ENCODE assay signal across 8 mouse cellular contexts in the genomic region with DNA sequence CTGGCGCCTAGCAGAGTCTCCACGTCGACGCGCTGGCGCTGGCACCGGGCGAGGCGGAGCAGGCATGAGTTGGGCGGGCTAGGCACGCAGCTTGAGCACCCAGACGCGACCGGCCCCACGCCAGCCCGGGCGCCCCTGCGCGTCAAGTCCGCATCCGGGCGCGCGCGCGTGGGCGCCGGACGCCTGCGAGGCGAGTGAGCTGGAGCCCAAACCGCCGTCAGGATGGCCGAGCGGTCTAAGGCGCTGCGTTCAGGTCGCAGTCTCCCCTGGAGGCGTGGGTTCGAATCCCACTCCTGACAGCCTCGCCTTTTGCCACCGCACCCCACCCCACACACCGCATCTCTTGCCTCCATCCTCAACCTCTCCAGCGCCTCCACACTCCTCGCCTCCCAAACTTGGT. TPM values are rescaled to one million over a fixed set of nuclear protein-coding genes. Genes with fewer than 3 reads are reported as not detected.
DNase-seq lines count a peak whose midpoint lies in the region; ATAC-seq and TF ChIP-seq lines count a peak whose summit lies in the region.
"Not testable (repeated sequence)": the region's sequence is repeated elsewhere in the genome, so short reads cannot be mapped to it uniquely, and the experiment has no call there.

No protein-coding gene starts in this region.

- H3K4me1 ChIP-seq in CH12.LX (ENCODE audit: control insufficient read depth in 1 of 2, insufficient read depth in 2 of 2); hindbrain, embryonic 14.5 days (replicated peaks; ENCODE audit: control insufficient read depth, insufficient read depth, low read length); liver, embryonic 16.5 days (ENCODE audit: control insufficient read depth, low read depth, low read length): not testable (repeated sequence)
- peaks cover 11% of the 10 kb centered on the region for H3K4me1 ChIP-seq in neural tube, embryonic 15.5 days

- not testable (repeated sequence) for H3K27me3 ChIP-seq in CH12.LX (replicated peaks)
- H3K27me3 ChIP-seq in hindbrain, embryonic 14.5 days (ENCODE audit: control insufficient read depth, insufficient read depth, low read length) = peaks cover 40% of the 10 kb centered on the region
- peaks cover 24% of the 10 kb centered on the region for H3K27me3 ChIP-seq in liver, embryonic 16.5 days (ENCODE audit: control insufficient read depth, insufficient read depth, low read depth, low read length)
- H3K27me3 ChIP-seq in neural tube, embryonic 15.5 days (replicated peaks) = peaks cover 46% of the 10 kb centered on the region

- H3K36me3 ChIP-seq in CH12.LX (replicated peaks in 1 of 2; ENCODE audit: control insufficient read depth in 1 of 2, insufficient read depth in 1 of 2, low read length in 1 of 2); hindbrain, embryonic 14.5 days (replicated peaks; ENCODE audit: control insufficient read depth, insufficient read depth); liver, embryonic 16.5 days (ENCODE audit: control insufficient read depth, insufficient read depth); neural tube, embryonic 15.5 days: not testable (repeated sequence)

- dilution Hi-C loops in CH12.LX (cut with MboI; ENCODE audit: extremely low pct_ligation_motif_present, extremely low pct_unique_long_range_greater_than_20kb, low sequenced_read_pairs) = not testable (repeated sequence)

- not testable (repeated sequence) for H3K9ac ChIP-seq in CH12.LX (ENCODE audit: insufficient read depth, low read depth); hindbrain, embryonic 14.5 days; liver, embryonic 16.5 days (ENCODE audit: low read depth, low read length); neural tube, embryonic 15.5 days (replicated peaks)

- intact Hi-C loops in gastrocnemius, postnatal 14 days (cut with DNase I; ENCODE audit: low total_unique reads) = not testable (repeated sequence)

- not testable (repeated sequence) for DNase-seq in CH12.LX (ENCODE audit: extremely low read depth); hindbrain, embryonic 14.5 days (ENCODE audit: low spot score)
- DNase-seq in cerebellum, postnatal 4 days (ENCODE audit: low spot score in 2 of 2) = peak; percentile 31 to 60
- DNase-seq in gastrocnemius, postnatal 14 days = peak; percentile 39
- peak; percentile 67 to 81 for DNase-seq in layer of hippocampus, postnatal 10 days (ENCODE audit: low spot score in 2 of 2)
- DNase-seq in testis, postnatal 10 days (ENCODE audit: low spot score) = peak; percentile 74

- not testable (repeated sequence) for H3K79me2 ChIP-seq in CH12.LX (replicated peaks; ENCODE audit: control insufficient read depth, extremely low read depth, insufficient read depth, poor library complexity, severe bottlenecking)

- not testable (repeated sequence) for TF ChIP-seq CTCF in CH12.LX (conservative IDR thresholded peaks at IDR 0.05 in 1 of 2, IDR thresholded peaks at IDR 0.05 in 1 of 2; ENCODE audit: low read depth in 2 of 2, low read length in 2 of 2)

- 8% methylated on average over 26 of the region's 45 CpGs for WGBS in hindbrain, embryonic 14.5 days
- 3% methylated on average over 26 of the region's 45 CpGs for WGBS in liver, embryonic 16.5 days (ENCODE audit: insufficient replicate concordance)
- 5% methylated on average over 30 of the region's 45 CpGs for WGBS in neural tube, embryonic 15.5 days

- not testable (repeated sequence) for H3K27ac ChIP-seq in CH12.LX (ENCODE audit: insufficient read depth, low read depth); hindbrain, embryonic 14.5 days; liver, embryonic 16.5 days (ENCODE audit: low read length); neural tube, embryonic 15.5 days (replicated peaks)

- peak; percentile 18 for ATAC-seq in hindbrain, embryonic 14.5 days (ENCODE audit: low FRiP score)
- ATAC-seq in liver, embryonic 16.5 days (ENCODE audit: low read depth) = not testable (repeated sequence)
- peak; percentile 9 for ATAC-seq in neural tube, embryonic 15.5 days (ENCODE audit: low FRiP score)

- TF ChIP-seq POLR2A in CH12.LX (IDR thresholded peaks at IDR 0.05; ENCODE audit: low read depth, low read length) = not testable (repeated sequence)

- not testable (repeated sequence) for H3K4me2 ChIP-seq in CH12.LX (ENCODE audit: insufficient read depth, low read depth, poor library complexity, severe bottlenecking)
- peak overlapping the region; percentile 41 for H3K4me2 ChIP-seq in hindbrain, embryonic 14.5 days (replicated peaks)
- peak overlapping the region; percentile 41 for H3K4me2 ChIP-seq in liver, embryonic 16.5 days (ENCODE audit: low read depth, low read length)
- peak overlapping the region; percentile 51 for H3K4me2 ChIP-seq in neural tube, embryonic 15.5 days

- not testable (repeated sequence) for H3K9me3 ChIP-seq in CH12.LX (replicated peaks; ENCODE audit: low read length); hindbrain, embryonic 14.5 days (ENCODE audit: control insufficient read depth, low read length); liver, embryonic 16.5 days (replicated peaks; ENCODE audit: control insufficient read depth, low read length); neural tube, embryonic 15.5 days (replicated peaks)

- TF ChIP-seq EP300 in CH12.LX (IDR thresholded peaks at IDR 0.05; ENCODE audit: low read length) = not testable (repeated sequence)

- in situ Hi-C loops in CH12.LX (cut with MboI; ENCODE audit: low pct_ligation_motif_present, low pct_unique_long_range_greater_than_20kb, low sequenced_read_pairs) = not testable (repeated sequence)

- not testable (repeated sequence) for TF ChIP-seq RAD21 in CH12.LX (IDR thresholded peaks at IDR 0.05; ENCODE audit: low read depth, low read length)

- H3K4me3 ChIP-seq in CH12.LX (replicated peaks in 1 of 3; ENCODE audit: low read depth in 2 of 3, low read length in 2 of 3, poor library complexity in 1 of 3) = peak overlapping the region in 1 of 3 experiments; percentile 40
- peak overlapping the region; percentile 19; the same call in 1 of the 2 replicates for H3K4me3 ChIP-seq in hindbrain, embryonic 14.5 days (replicated peaks; ENCODE audit: low read length)
- peak overlapping the region; percentile 38; the same call in 1 of the 2 replicates for H3K4me3 ChIP-seq in liver, embryonic 16.5 days (ENCODE audit: low read depth, low read length)
- H3K4me3 ChIP-seq in neural tube, embryonic 15.5 days (replicated peaks) = peak overlapping the region; percentile 34

TF ChIP-seq in CH12.LX, 34 proteins besides CTCF, POLR2A, EP300 and RAD21:
- TF ChIP-seq TBP (conservative IDR thresholded peaks at IDR 0.05; ENCODE audit: low read depth, low read length) = peak; percentile 75
TF ChIP-seq in CH12.LX: peak in this region for 1; not testable (repeated sequence) for 33.

RNA-seq across cellular contexts. Expression of gene Fcgr3, which starts 1.0 kb away (rescaled TPM):
- 4.3 and 8.5 TPM in 2 replicates for total RNA-seq in CH12.LX (2012; rRNA removed)
- total RNA-seq in CH12.LX (2014; rRNA removed) = 6.1 and 6.3 TPM in 2 replicates
- 2.6 and 3.7 TPM in 2 replicates for polyA plus RNA-seq in CH12.LX (2012; ENCODE audit: insufficient read length, low read depth)
- total RNA-seq in gastrocnemius, postnatal 14 days (2021) = 1 to 10 TPM; 7.0 to 7.4 TPM
- polyA plus RNA-seq in hindbrain, embryonic 14.5 days (2014; fragmentation: Nextera tagmentation; extraction: Ambion mirVana) = 9.6 and 11.6 TPM in 2 replicates
- total RNA-seq in layer of hippocampus, postnatal 10 days (2021) = 10 to 100 TPM; 10.5 to 12.7 TPM
- 28.6 and 30.3 TPM in 2 replicates for polyA plus RNA-seq in liver, embryonic 16.5 days (2015; fragmentation: Nextera tagmentation; extraction: Ambion mirVana)
- polyA plus RNA-seq in neural tube, embryonic 15.5 days (2015; fragmentation: Nextera tagmentation; extraction: Ambion mirVana) = 11.5 and 11.8 TPM in 2 replicates

RNA-seq across cellular contexts. Expression of gene Fcgr4, which starts 47.0 kb away (rescaled TPM):
- total RNA-seq in CH12.LX (2012; rRNA removed) (48.4 and 56.8 TPM in 2 replicates), CH12.LX (2014; rRNA removed) (41.8 and 50.2 TPM in 2 replicates)
- polyA plus RNA-seq in CH12.LX (2012; ENCODE audit: insufficient read length, low read depth) = 46.7 and 52.8 TPM in 2 replicates
- not detected for total RNA-seq in gastrocnemius, postnatal 14 days (2021)
- polyA plus RNA-seq in hindbrain, embryonic 14.5 days (2014; fragmentation: Nextera tagmentation; extraction: Ambion mirVana) = 0.33 and 0.56 TPM in 2 replicates
- total RNA-seq in layer of hippocampus, postnatal 10 days (2021) = not detected
- 4.1 and 4.3 TPM in 2 replicates for polyA plus RNA-seq in liver, embryonic 16.5 days (2015; fragmentation: Nextera tagmentation; extraction: Ambion mirVana)
- polyA plus RNA-seq in neural tube, embryonic 15.5 days (2015; fragmentation: Nextera tagmentation; extraction: Ambion mirVana) = 0.40 and 0.95 TPM in 2 replicates

RNA-seq across cellular contexts. Expression of gene Cfap126, which starts 48.0 kb away (rescaled TPM):
- total RNA-seq in CH12.LX (2012; rRNA removed) (0.76 and 2.0 TPM in 2 replicates), CH12.LX (2014; rRNA removed) (0.43 and 0.79 TPM in 2 replicates)
- 2.5 and 3.4 TPM in 2 replicates for polyA plus RNA-seq in CH12.LX (2012; ENCODE audit: insufficient read length, low read depth)
- total RNA-seq in gastrocnemius, postnatal 14 days (2021) = under 1 TPM; 0.72 to 0.73 TPM
- 11.7 and 20.3 TPM in 2 replicates for polyA plus RNA-seq in hindbrain, embryonic 14.5 days (2014; fragmentation: Nextera tagmentation; extraction: Ambion mirVana)
- 1 to 10 TPM; 3.1 to 3.3 TPM for total RNA-seq in layer of hippocampus, postnatal 10 days (2021)
- polyA plus RNA-seq in liver, embryonic 16.5 days (2015; fragmentation: Nextera tagmentation; extraction: Ambion mirVana) = 1.8 and 2.1 TPM in 2 replicates
- 4.4 and 6.3 TPM in 2 replicates for polyA plus RNA-seq in neural tube, embryonic 15.5 days (2015; fragmentation: Nextera tagmentation; extraction: Ambion mirVana)
